ENCODE assay signal across 10 mouse cellular contexts in genomic region chr2:73281048-73281661, GRCm38 (mm10). TPM values are rescaled to one million over a fixed set of nuclear protein-coding genes. Genes with fewer than 3 reads are reported as not detected.
DNase-seq lines count a peak whose midpoint lies in the region; ATAC-seq and TF ChIP-seq lines count a peak whose summit lies in the region.
"Had no signal": no experiment of that assay in that cellular context is flagged by ENCODE, and none has a peak within 500 bp of the region (broad histone marks: within the 10 kb centered on the region; RNA-seq: fewer than 3 reads in every experiment).

No protein-coding gene starts in this region.

- intact Hi-C loops in left cerebral cortex, postnatal 4 days (cut with DNase I) = loop anchor here (10.0 kb wide), 1 partner anchor 1246 kb away; no protein-coding TSS in a partner anchor

- no peak overlapping the region for H3K9ac ChIP-seq in hindbrain, embryonic 11.5 days (ENCODE audit: low read depth, low read length)
- H3K9ac ChIP-seq in hindbrain, embryonic 16.5 days (ENCODE audit: low read depth, low read length) = no peak overlapping the region
- peak overlapping the region; percentile 39; the same call in 1 of the 2 replicates for H3K9ac ChIP-seq in forebrain, postnatal 0 days
- H3K9ac ChIP-seq in midbrain, embryonic 12.5 days (replicated peaks) = no peak overlapping the region

- peaks cover 27% of the 10 kb centered on the region for H3K27me3 ChIP-seq in hindbrain, embryonic 11.5 days (ENCODE audit: control insufficient read depth, insufficient read depth, low read length)
- H3K27me3 ChIP-seq in hindbrain, embryonic 16.5 days (replicated peaks; ENCODE audit: control insufficient read depth, insufficient read depth, low read length) = peaks cover 10% of the 10 kb centered on the region
- peaks cover 15% of the 10 kb centered on the region for H3K27me3 ChIP-seq in forebrain, postnatal 0 days (ENCODE audit: insufficient read depth, low read length)
- H3K27me3 ChIP-seq in midbrain, embryonic 12.5 days = peaks cover 51% of the 10 kb centered on the region

- no peak overlapping the region for H3K27ac ChIP-seq in hindbrain, embryonic 11.5 days (ENCODE audit: low read depth, low read length)
- no peak overlapping the region for H3K27ac ChIP-seq in hindbrain, embryonic 16.5 days (ENCODE audit: low read depth, low read length)
- H3K27ac ChIP-seq in forebrain, postnatal 0 days (ENCODE audit: low read depth, low read length) = peak overlapping the region; percentile 72
- H3K27ac ChIP-seq in midbrain, embryonic 12.5 days (replicated peaks) = no peak overlapping the region

- no peaks in the 10 kb centered on the region for H3K9me3 ChIP-seq in hindbrain, embryonic 11.5 days (ENCODE audit: control insufficient read depth, low read length)
- no peaks in the 10 kb centered on the region for H3K9me3 ChIP-seq in hindbrain, embryonic 16.5 days (ENCODE audit: control insufficient read depth, low read length)
- H3K9me3 ChIP-seq in forebrain, postnatal 0 days (ENCODE audit: low read length) = no peaks in the 10 kb centered on the region
- H3K9me3 ChIP-seq in midbrain, embryonic 12.5 days = no peaks in the 10 kb centered on the region

- 12% methylated on average over 22 of the region's 22 CpGs for WGBS in hindbrain, embryonic 11.5 days
- 18% methylated on average over 22 of the region's 22 CpGs for WGBS in hindbrain, embryonic 16.5 days
- 23% methylated on average over 22 of the region's 22 CpGs for WGBS in forebrain, postnatal 0 days
- WGBS in midbrain, embryonic 12.5 days = 7% methylated on average over 22 of the region's 22 CpGs

- 0 out of 2 replicates have a peak overlapping the region, but pooled peaks have one; percentile 24 for H3K4me2 ChIP-seq in hindbrain, embryonic 11.5 days (replicated peaks; ENCODE audit: low read depth, low read length)
- H3K4me2 ChIP-seq in hindbrain, embryonic 16.5 days (ENCODE audit: low read length) = no peak overlapping the region
- peak overlapping the region; percentile 47 for H3K4me2 ChIP-seq in forebrain, postnatal 0 days (ENCODE audit: low read depth)
- H3K4me2 ChIP-seq in midbrain, embryonic 12.5 days (replicated peaks) = peak overlapping the region; percentile 32

- peaks cover 5% of the 10 kb centered on the region for H3K4me1 ChIP-seq in hindbrain, embryonic 11.5 days (replicated peaks; ENCODE audit: control insufficient read depth, insufficient read depth, low read length)
- H3K4me1 ChIP-seq in hindbrain, embryonic 16.5 days (ENCODE audit: control insufficient read depth, insufficient read depth, low read depth, low read length) = peaks cover 4% of the 10 kb centered on the region
- 0 out of 2 replicates have a peak, but pooled peaks cover 5% of the 10 kb centered on the region for H3K4me1 ChIP-seq in forebrain, postnatal 0 days (ENCODE audit: insufficient read depth)
- H3K4me1 ChIP-seq in midbrain, embryonic 12.5 days = peaks cover 30% of the 10 kb centered on the region

- peak overlapping the region; percentile 11; the same call in 1 of the 2 replicates for H3K4me3 ChIP-seq in hindbrain, embryonic 11.5 days (ENCODE audit: low read depth, low read length)
- no peak overlapping the region for H3K4me3 ChIP-seq in hindbrain, embryonic 16.5 days (ENCODE audit: low read length)
- 0 out of 2 replicates have a peak overlapping the region, but pooled peaks have one; percentile 12 for H3K4me3 ChIP-seq in forebrain, postnatal 0 days (ENCODE audit: low read depth, low read length)
- H3K4me3 ChIP-seq in midbrain, embryonic 12.5 days = 0 out of 2 replicates have a peak overlapping the region, but pooled peaks have one; percentile 11

- H3K36me3 ChIP-seq in hindbrain, embryonic 11.5 days (ENCODE audit: control insufficient read depth, insufficient read depth, low read length) = no peaks in the 10 kb centered on the region
- H3K36me3 ChIP-seq in hindbrain, embryonic 16.5 days (ENCODE audit: control insufficient read depth, insufficient read depth, low read length) = no peaks in the 10 kb centered on the region
- no peaks in the 10 kb centered on the region for H3K36me3 ChIP-seq in forebrain, postnatal 0 days (ENCODE audit: insufficient read depth)
- no peaks in the 10 kb centered on the region for H3K36me3 ChIP-seq in midbrain, embryonic 12.5 days

- no peak for TF ChIP-seq CTCF in forebrain, postnatal 0 days (IDR thresholded peaks at IDR 0.05; ENCODE audit: low read depth)

- DNase-seq in hindbrain, embryonic 11.5 days (ENCODE audit: low spot score) = peak; percentile 54
- DNase-seq in ES-CJ7 (ENCODE audit: low read depth, low spot score) = peak; percentile 31
- DNase-seq in forebrain, postnatal 0 days = peak; percentile 38
- DNase-seq in urinary bladder, postnatal 10 days (ENCODE audit: low spot score) = no peak
- DNase-seq in left cerebral cortex, postnatal 4 days = no peak
- DNase-seq: cerebellum, adult 11-12 months had no signal

- no peak for ATAC-seq in hindbrain, embryonic 11.5 days (ENCODE audit: low FRiP score)
- no peak for ATAC-seq in hindbrain, embryonic 16.5 days
- ATAC-seq in forebrain, postnatal 0 days = no peak
- ATAC-seq in midbrain, embryonic 12.5 days (ENCODE audit: low FRiP score, low read depth) = no peak
- no peak for ATAC-seq in monocyte, adult 5-6 weeks (replicated peaks; ENCODE audit: insufficient number of reproducible peaks, low FRiP score, low TSS enrichment, poor library complexity, severe bottlenecking)

RNA-seq across cellular contexts. Expression of gene Sp9, which starts 9.4 kb away (rescaled TPM):
- polyA plus RNA-seq in hindbrain, embryonic 11.5 days (2014; fragmentation: Nextera tagmentation; extraction: Ambion mirVana) = 3.0 and 3.7 TPM in 2 replicates
- polyA plus RNA-seq in hindbrain, embryonic 16.5 days (2015; fragmentation: Nextera tagmentation; extraction: Ambion mirVana) = 0.35 and 0.96 TPM in 2 replicates
- 12.8 and 18.1 TPM in 2 replicates for total RNA-seq in forebrain, postnatal 0 days (2014; rRNA removed)
- 7.7 and 9.8 TPM in 2 replicates for polyA plus RNA-seq in forebrain, postnatal 0 days (2015; fragmentation: Nextera tagmentation; extraction: Ambion mirVana)
- polyA plus RNA-seq in midbrain, embryonic 12.5 days (2016; fragmentation: Nextera tagmentation; extraction: Ambion mirVana) = 4.6 and 7.6 TPM in 2 replicates
- total RNA-seq in monocyte, adult 5-6 weeks (2017) = not detected in 3 replicates
- total RNA-seq in left cerebral cortex, postnatal 4 days (2021) = 1 to 10 TPM; 7.8 to 8.2 TPM
- total RNA-seq: heart, adult 18-20 months had no signal

RNA-seq across cellular contexts. Expression of gene Scrn3, which starts 31.2 kb away (rescaled TPM):
- polyA plus RNA-seq in hindbrain, embryonic 11.5 days (2014; fragmentation: Nextera tagmentation; extraction: Ambion mirVana) = 10.7 and 12.7 TPM in 2 replicates
- 8.2 and 8.4 TPM in 2 replicates for polyA plus RNA-seq in hindbrain, embryonic 16.5 days (2015; fragmentation: Nextera tagmentation; extraction: Ambion mirVana)
- 5.1 and 6.8 TPM in 2 replicates for total RNA-seq in forebrain, postnatal 0 days (2014; rRNA removed)
- 4.5 and 5.3 TPM in 2 replicates for polyA plus RNA-seq in forebrain, postnatal 0 days (2015; fragmentation: Nextera tagmentation; extraction: Ambion mirVana)
- polyA plus RNA-seq in midbrain, embryonic 12.5 days (2016; fragmentation: Nextera tagmentation; extraction: Ambion mirVana) = 9.7 and 11.3 TPM in 2 replicates
- total RNA-seq in monocyte, adult 5-6 weeks (2017) = 6.3 to 13.4 TPM (median 10.3 TPM) in 3 replicates
- 1 to 10 TPM; 3.4 to 4.1 TPM for total RNA-seq in left cerebral cortex, postnatal 4 days (2021)

RNA-seq across cellular contexts. Expression of gene Cir1, which starts 31.3 kb away (rescaled TPM):
- 23.0 and 23.8 TPM in 2 replicates for polyA plus RNA-seq in hindbrain, embryonic 11.5 days (2014; fragmentation: Nextera tagmentation; extraction: Ambion mirVana)
- polyA plus RNA-seq in hindbrain, embryonic 16.5 days (2015; fragmentation: Nextera tagmentation; extraction: Ambion mirVana) = 20.9 and 23.8 TPM in 2 replicates
- 9.5 and 10.6 TPM in 2 replicates for total RNA-seq in forebrain, postnatal 0 days (2014; rRNA removed)
- polyA plus RNA-seq in forebrain, postnatal 0 days (2015; fragmentation: Nextera tagmentation; extraction: Ambion mirVana) = 29.3 and 30.3 TPM in 2 replicates
- 24.7 and 28.3 TPM in 2 replicates for polyA plus RNA-seq in midbrain, embryonic 12.5 days (2016; fragmentation: Nextera tagmentation; extraction: Ambion mirVana)
- total RNA-seq in monocyte, adult 5-6 weeks (2017) = 25.7 to 34.2 TPM (median 30.7 TPM) in 3 replicates
- 10 to 100 TPM; 22.9 to 25.1 TPM for total RNA-seq in left cerebral cortex, postnatal 4 days (2021)

Comparison
In these comparisons a context has a peak if more than half of its experiments do, and no peak if none do; other contexts are left out.
1. DNase-seq: peak in hindbrain, embryonic 11.5 days (single experiment), ES-CJ7 (single experiment) and forebrain, postnatal 0 days (single experiment); none in urinary bladder, postnatal 10 days (single experiment) and left cerebral cortex, postnatal 4 days (single experiment).